Comparison of ENCODE assay signal across 9 mouse cellular contexts in genomic region chr10:95489653-95490052, GRCm38 (mm10). TPM values are rescaled to one million over a fixed set of nuclear protein-coding genes. Genes with fewer than 3 reads are reported as not detected.
DNase-seq lines count a peak whose midpoint lies in the region; ATAC-seq and TF ChIP-seq lines count a peak whose summit lies in the region.
"Had no signal": no experiment of that assay in that cellular context is flagged by ENCODE, and none has a peak within 500 bp of the region (broad histone marks: within the 10 kb centered on the region; RNA-seq: fewer than 3 reads in every experiment).

No protein-coding gene starts in this region.

- H3K9ac ChIP-seq in hindbrain, embryonic 14.5 days: no peak overlapping the region
- no peak overlapping the region for H3K9ac ChIP-seq in hindbrain, embryonic 12.5 days
- H3K9ac ChIP-seq: embryonic facial prominence, embryonic 12.5 days had no signal

- WGBS in hindbrain, embryonic 14.5 days: 85% methylated on average over 2 of the region's 2 CpGs
- 89% methylated on average over 2 of the region's 2 CpGs for WGBS in hindbrain, embryonic 12.5 days

- ATAC-seq in hindbrain, embryonic 14.5 days (ENCODE audit: low FRiP score): no peak
- ATAC-seq in hindbrain, embryonic 12.5 days (ENCODE audit: low FRiP score): no peak
- ATAC-seq in megakaryocyte progenitor cell, adult 5-6 weeks (replicated peaks; ENCODE audit: poor library complexity): peak; percentile 63

- no peak overlapping the region for H3K4me3 ChIP-seq in hindbrain, embryonic 14.5 days (replicated peaks; ENCODE audit: low read length)
- no peak overlapping the region for H3K4me3 ChIP-seq in hindbrain, embryonic 12.5 days
- no peak overlapping the region for H3K4me3 ChIP-seq in cortical plate, adult 2 months (ENCODE audit: insufficient read depth, low read length)
- H3K4me3 ChIP-seq: embryonic facial prominence, embryonic 12.5 days had no signal

- peak; percentile 51 for DNase-seq in hindbrain, embryonic 14.5 days (ENCODE audit: low spot score)
- peak; percentile 43 for DNase-seq in urinary bladder, postnatal 14 days (ENCODE audit: low spot score)
- no peak for DNase-seq in urinary bladder, postnatal 10 days (ENCODE audit: low spot score)
- DNase-seq in spleen, postnatal 14 days (ENCODE audit: low spot score in 2 of 2): no peak
- no peak for DNase-seq in layer of hippocampus, adult 9-10 months (ENCODE audit: low spot score)

- H3K4me1 ChIP-seq in hindbrain, embryonic 14.5 days (replicated peaks; ENCODE audit: control insufficient read depth, insufficient read depth, low read length): no peaks in the 10 kb centered on the region
- no peaks in the 10 kb centered on the region for H3K4me1 ChIP-seq in hindbrain, embryonic 12.5 days
- no peaks in the 10 kb centered on the region for H3K4me1 ChIP-seq in cortical plate, adult 2 months (ENCODE audit: control insufficient read depth, insufficient read depth, low read length)
- H3K4me1 ChIP-seq: embryonic facial prominence, embryonic 12.5 days had no signal

- H3K9me3 ChIP-seq in hindbrain, embryonic 14.5 days (ENCODE audit: control insufficient read depth, low read length): no peaks in the 10 kb centered on the region
- H3K9me3 ChIP-seq in hindbrain, embryonic 12.5 days (replicated peaks): no peaks in the 10 kb centered on the region
- H3K9me3 ChIP-seq: embryonic facial prominence, embryonic 12.5 days had no signal

- TF ChIP-seq CTCF in cortical plate, adult 2 months (IDR thresholded peaks at IDR 0.05; ENCODE audit: extremely low read depth, insufficient read depth, low read length): peak; percentile 46

- H3K36me3 ChIP-seq in hindbrain, embryonic 14.5 days (replicated peaks; ENCODE audit: control insufficient read depth, insufficient read depth): peaks cover 95% of the 10 kb centered on the region
- peaks cover 81% of the 10 kb centered on the region for H3K36me3 ChIP-seq in hindbrain, embryonic 12.5 days

- H3K27me3 ChIP-seq in hindbrain, embryonic 14.5 days (ENCODE audit: control insufficient read depth, insufficient read depth, low read length): no peaks in the 10 kb centered on the region
- no peaks in the 10 kb centered on the region for H3K27me3 ChIP-seq in hindbrain, embryonic 12.5 days
- H3K27me3 ChIP-seq: embryonic facial prominence, embryonic 12.5 days had no signal

- H3K27ac ChIP-seq in hindbrain, embryonic 14.5 days: no peak overlapping the region
- no peak overlapping the region for H3K27ac ChIP-seq in hindbrain, embryonic 12.5 days
- H3K27ac ChIP-seq in cortical plate, adult 2 months (ENCODE audit: insufficient read depth, low read length): no peak overlapping the region
- H3K27ac ChIP-seq: embryonic facial prominence, embryonic 12.5 days had no signal

- no peak for TF ChIP-seq POLR2A in cortical plate, adult 2 months (IDR thresholded peaks at IDR 0.05; ENCODE audit: extremely low read depth, insufficient read depth, low read length)

- no peak overlapping the region for H3K4me2 ChIP-seq in hindbrain, embryonic 14.5 days (replicated peaks)
- no peak overlapping the region for H3K4me2 ChIP-seq in hindbrain, embryonic 12.5 days (replicated peaks)
- H3K4me2 ChIP-seq: embryonic facial prominence, embryonic 12.5 days had no signal

RNA-seq across cellular contexts. Expression of gene Mrpl42, which starts 12.1 kb away (rescaled TPM):
- 261 and 297 TPM in 2 replicates for polyA plus RNA-seq in hindbrain, embryonic 14.5 days (2014; fragmentation: Nextera tagmentation; extraction: Ambion mirVana)
- 246 and 265 TPM in 2 replicates for polyA plus RNA-seq in hindbrain, embryonic 12.5 days (2016; fragmentation: Nextera tagmentation; extraction: Ambion mirVana)
- 143 and 161 TPM in 2 replicates for polyA plus RNA-seq in cortical plate, adult 2 months (2012; rRNA removed)
- total RNA-seq in megakaryocyte progenitor cell, adult 5-6 weeks (2015): 241 and 298 TPM in 2 replicates
- 245 and 254 TPM in 2 replicates for total RNA-seq in megakaryocyte progenitor cell, adult 5-6 weeks (2017)

RNA-seq across cellular contexts. Expression of gene Ube2n, which starts 25.3 kb away (rescaled TPM):
- 371 and 400 TPM in 2 replicates for polyA plus RNA-seq in hindbrain, embryonic 14.5 days (2014; fragmentation: Nextera tagmentation; extraction: Ambion mirVana)
- 367 and 390 TPM in 2 replicates for polyA plus RNA-seq in hindbrain, embryonic 12.5 days (2016; fragmentation: Nextera tagmentation; extraction: Ambion mirVana)
- 174 and 179 TPM in 2 replicates for polyA plus RNA-seq in cortical plate, adult 2 months (2012; rRNA removed)
- total RNA-seq in megakaryocyte progenitor cell, adult 5-6 weeks (2015): 425 and 475 TPM in 2 replicates
- 133 and 146 TPM in 2 replicates for total RNA-seq in megakaryocyte progenitor cell, adult 5-6 weeks (2017)

Comparison
In these comparisons a context has a peak if more than half of its experiments do, and no peak if none do; other contexts are left out.
1. DNase-seq: peak in hindbrain, embryonic 14.5 days (single experiment) and urinary bladder, postnatal 14 days (single experiment); none in urinary bladder, postnatal 10 days (single experiment), spleen, postnatal 14 days (0 of 2) and layer of hippocampus, adult 9-10 months (single experiment).